Mouse (Mus musculus) hindlimb bud, embryonic 11.5 days (tissue): Measurements from ENCODE around the gene Brf1.

Experiments
- DNase-seq: peaks from one replicate; pipeline ENCODE4 v3.0.0-alpha.2; 2012; ENCODE audit warnings: low read depth, low spot score; ENCODE audit errors: extremely low spot score

Gene Brf1

DNA sequence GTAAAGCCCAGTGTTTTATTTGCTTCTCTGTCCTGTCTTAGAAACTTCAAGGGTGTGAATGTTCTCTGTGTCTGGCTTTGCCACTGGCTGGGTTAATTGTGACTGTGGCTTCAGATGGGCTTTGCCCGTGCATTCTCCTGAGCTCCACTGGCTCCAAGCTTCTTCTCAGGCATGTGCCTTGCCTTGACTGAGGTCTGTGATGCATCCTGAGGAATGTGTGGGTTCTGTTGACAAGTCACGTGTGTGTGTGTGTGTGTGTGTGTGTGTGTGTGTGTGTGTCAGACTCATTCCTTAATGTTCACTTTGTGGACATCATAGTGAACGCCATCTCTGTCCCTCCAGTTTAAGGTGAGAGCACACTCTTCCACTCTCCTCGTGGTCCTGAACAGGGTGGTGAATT lies 18.3 kb upstream of the Brf1 start:
- DNase-seq, result no peak

DNA sequence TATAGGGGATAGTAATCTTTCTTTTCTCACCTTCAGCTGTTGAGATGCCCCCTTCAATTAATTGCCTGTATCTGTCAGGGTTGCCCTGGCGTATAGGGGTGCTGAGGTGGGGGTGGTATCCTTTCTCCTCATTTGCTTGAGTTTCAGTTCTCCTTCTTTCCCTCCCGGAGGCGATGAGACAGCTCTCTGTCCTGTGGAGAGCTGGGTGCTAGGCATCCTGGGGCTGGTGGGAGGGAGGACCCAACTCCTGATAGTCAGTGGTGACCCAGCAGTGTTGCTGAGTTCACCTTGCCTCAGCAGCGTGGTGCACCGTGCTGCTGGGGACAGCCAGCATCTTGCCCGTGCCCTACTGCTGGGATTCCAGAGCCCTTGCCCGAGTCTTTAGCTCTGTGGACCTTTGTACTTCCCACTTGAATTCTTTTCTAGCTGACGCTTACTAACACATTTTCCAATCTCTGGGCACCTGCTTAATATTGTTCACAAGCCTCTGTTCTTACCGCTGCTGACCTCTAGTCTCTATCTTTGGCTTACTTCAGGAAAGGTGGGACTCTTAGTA lies 17.0 kb upstream of the Brf1 start:
- no peak for DNase-seq

DNA sequence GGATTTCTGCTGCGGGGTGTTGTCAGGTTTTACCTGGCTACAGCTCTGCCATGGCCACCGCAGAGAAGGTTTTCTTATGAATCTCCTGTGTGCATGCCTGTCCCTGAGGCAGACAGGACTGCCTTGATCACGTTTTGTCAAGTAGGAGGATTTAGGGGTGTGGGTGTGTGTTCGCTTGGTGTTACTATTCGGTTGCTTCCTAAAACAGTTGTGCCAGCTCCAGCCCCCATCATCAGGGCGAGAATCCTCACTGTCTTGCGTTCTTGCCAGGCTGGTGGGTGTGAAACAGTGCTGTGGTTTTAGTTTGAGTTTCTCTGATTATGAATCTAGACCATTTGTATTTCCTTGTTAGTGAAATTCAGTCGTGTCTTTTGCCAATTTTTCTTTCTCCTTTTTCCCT lies 16.5 kb upstream of the Brf1 start:
- no peak for DNase-seq

DNA sequence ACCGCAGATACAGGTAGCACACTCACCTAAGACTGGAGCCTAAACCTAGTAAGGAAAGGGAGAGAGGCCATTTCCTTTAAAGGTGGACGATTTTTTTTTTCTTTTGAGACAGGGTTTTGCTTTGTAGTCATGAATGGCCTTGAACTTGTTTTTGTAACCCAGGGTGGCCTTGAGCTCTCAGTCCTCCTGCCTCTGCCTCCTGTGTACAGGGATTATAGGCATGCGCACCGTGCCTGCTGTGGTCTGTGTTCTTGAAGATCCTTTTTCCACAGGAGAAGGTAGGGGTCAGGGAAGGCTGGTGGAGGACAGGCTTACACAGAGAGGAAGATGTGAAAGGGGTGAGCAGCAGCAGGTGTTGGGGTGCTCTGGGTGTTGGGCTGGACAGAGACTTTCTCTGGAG lies 15.5 kb upstream of the Brf1 start:
- DNase-seq, result no peak

DNA sequence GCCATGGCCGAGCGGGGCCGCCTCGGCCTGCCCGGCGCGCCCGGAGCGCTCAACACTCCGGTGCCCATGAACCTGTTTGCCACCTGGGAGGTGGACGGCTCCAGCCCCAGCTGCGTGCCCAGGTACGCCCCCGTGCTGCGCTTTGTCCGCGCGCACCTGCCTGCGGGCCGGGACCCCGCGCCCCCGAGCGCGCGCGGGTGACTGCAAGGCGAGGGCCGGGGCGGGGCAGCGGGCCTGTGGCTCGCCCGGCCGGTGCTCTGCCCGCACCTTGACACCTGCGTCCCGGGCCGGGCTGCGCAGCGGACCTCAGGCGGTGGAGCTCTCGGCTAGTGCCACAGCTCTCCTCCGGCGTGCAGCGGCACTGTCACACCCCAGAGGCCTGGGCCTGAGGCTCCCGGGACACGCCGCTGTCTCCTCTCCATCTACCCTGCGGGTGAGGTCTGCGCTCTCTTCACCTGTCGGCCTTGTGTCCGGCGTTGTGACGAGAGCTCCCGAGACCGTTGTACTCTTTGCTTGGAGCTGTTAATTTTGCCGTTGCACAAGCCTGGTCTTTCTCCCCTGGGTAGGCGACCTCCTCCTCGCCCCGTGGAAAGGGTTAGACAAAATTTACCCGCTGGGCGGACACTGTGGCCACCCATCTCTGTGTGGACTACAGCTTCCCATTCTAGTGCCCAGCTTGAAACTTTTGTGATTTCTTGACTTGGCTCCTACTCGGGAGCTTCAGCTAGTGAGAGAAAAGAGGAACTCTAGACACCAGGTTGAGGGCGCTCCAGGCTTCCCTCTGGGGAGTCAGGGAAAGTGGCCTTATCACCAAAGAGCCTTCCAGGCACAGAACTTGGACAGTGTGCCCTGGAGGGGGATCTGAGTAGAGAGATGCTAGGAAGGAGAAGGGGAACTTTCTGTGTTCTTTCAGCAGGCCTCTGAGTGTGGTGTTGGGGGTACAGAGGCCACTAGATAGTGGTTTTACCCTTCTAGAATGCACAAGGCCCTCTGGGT lies 14.4 kb upstream of the Brf1 start:
- DNase-seq, result no peak

DNA sequence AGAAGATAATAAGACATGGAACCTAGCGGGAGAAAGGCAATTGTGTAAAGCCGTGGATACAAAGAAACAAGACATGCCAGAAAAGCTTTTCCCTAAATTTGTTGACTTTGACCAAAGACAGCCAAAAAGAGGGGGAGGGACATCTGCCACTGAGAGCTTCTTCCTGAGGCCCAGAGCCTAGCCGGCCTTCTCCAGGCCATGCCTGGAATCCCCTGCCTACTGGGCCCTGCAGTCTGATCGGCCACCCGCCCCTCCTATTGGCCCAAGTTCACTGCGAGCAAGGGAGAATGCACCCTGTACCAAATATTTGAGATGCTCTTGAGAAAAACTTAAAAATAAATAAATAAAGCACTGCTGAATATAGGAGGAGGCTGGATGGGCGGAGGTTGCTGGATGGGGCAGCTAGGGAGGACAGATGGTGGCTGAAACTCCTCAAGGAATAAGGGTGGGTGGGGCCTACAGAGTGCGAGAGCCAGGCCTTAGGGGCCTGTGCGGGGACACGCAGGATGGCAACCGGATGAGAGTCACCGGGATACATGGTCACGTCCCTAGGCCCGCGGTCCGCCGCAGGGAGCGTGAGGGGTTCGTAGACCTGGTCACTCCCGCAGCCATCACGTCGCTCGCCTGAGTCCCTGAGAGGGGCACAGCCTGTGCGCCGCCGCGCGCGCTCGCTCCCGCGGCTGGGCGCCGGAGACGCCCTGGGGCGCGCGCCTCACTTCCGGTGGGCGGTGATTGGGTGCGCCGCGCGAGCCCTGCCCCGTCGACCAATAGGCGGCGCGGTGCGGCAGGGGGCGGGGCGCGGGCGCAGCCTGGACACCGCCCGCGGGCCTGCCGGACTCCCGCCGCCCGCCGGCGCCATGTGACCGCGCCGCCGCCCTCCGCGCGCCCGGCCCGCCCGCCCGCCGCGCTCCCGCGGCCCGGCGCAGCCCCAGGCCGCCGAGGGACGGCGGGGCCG lies 13.4 kb upstream of the Brf1 start, which contains the start of gene Pacs2:
TSS of gene Pacs2 (plus strand) at position 905 of the 955 bp plus-strand sequence.
- peak; percentile 56 for DNase-seq

DNA sequence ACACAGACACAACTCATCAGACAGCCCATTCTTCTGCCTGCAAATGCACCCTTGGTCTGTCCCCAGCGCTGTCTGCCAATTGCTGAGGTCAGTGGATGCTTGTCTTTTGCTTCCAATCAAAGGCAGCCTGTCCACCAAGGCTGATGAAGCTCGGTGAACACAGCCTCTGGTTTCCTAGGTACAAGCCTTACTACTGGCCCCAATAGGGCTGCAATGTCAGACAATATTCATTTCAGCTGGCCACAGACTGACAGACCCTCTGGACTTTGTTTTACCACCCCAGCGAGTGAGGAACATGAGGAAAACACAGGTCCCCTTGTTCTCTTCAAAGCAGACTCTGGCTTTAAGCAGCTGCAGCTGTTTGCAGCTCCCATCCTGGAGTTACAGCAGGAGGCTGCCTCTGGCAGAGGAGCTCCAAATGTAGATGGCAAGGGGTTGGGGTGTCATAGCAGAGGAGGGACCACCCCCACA lies 12.6 kb upstream of the Brf1 start:
- no peak for DNase-seq

DNA sequence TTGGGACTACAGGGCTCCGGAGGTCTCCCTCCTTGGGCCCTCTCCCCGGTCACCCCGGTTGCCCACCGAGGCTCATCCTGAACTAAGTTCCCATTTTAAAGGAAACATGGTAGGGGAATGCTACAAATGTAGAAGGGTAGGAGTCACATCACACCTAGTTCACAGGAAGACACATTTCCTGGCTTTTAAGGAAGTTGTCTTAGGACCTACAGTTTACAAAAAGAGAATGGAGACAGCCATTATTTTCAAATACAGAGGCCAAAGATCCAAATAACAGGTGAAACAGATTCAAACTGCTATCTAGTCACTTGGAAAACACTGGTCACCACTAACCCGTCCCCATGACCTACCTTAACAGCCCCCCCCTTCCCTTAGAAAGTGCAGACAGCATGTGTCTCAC lies 11.9 kb upstream of the Brf1 start:
- no peak for DNase-seq

DNA sequence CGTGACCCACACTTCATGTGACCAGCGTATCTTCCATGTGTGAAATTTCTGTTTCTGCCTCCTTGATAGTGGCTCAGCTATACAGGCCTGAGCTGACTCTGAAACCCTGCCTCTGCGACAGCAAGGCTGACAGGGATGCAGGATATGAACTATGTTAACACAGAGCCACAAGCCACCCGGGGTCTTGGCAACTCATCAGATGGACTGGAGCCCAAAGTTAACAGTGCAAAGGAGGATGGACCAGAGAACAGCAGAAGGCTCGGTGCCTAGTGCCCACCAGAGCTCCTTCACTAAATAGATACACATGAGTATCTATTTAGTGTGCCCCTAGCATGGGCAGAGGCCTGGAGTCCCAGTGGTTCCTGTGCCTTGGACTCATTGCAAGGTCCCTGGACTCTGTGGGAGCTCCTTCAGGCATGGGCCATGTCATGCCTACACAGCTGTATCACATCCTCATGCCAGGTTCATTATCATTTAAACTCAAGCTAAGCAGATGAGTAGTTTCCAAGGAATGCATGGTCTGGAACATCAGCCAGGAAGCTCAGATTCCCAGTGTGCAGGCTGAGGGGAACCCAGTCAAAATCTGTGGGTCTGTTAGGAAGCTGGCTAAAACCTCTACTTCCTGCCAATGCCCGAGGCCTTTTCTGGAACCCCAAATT lies 11.3 kb upstream of the Brf1 start:
- DNase-seq, result no peak

DNA sequence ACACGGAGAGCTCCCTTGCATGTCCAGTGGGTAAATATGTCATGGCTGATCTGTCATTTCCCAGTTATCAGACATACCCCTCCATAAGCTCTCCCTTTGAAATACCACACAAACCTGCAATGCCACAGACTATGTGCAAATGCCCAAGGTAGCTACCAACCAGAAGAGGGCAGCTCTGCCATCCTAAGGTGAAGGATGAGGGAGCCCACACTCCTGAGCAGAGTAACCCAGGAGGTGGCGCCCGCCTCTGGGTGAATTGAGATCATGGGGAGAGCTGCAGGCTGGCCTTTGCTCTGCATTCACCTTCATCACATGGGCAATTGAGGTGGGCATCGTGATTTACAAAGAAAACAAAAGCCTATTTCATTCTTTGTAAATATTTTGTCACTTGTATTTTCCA lies 4.5 kb upstream of the Brf1 start:
- no peak for DNase-seq

DNA sequence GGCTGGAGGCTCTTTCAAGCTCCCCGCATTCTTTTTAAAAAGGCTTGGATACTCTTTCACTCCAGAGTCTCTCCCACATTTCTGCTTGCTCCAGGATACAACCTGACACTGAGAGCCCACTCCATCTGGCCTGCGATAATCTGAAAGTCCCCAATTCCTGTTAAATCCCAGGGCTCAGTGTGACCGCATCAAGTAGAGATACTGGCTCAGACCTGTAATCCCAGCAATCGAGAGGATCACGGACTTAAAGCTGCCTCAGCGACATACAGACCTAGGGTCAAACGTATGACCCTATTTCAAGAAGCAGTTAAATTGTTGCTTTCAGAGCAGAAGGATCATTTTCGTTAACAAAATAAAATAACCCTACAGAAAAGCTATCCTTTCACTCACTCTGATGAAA lies 3.5 kb upstream of the Brf1 start:
- DNase-seq, result no peak

DNA sequence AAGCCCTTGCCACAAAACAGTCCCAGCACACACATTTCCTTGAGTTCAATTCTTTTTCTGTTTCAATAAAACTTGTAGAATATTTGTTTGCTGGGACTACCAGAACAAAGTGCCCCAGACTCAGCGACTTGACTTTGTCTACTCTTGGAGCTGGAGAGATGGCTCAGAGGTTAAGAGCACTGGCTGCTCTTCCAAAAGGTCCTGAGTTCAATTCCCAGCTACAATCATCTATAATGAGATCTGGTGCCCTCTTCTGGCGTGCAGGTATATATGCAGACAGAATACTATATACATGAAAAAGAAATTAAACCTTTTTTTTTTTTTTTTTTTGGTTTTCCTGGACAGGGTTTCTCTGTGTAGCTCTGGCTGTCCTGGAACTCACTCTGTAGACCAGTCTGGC lies 2.2 kb upstream of the Brf1 start:
- no peak for DNase-seq

DNA sequence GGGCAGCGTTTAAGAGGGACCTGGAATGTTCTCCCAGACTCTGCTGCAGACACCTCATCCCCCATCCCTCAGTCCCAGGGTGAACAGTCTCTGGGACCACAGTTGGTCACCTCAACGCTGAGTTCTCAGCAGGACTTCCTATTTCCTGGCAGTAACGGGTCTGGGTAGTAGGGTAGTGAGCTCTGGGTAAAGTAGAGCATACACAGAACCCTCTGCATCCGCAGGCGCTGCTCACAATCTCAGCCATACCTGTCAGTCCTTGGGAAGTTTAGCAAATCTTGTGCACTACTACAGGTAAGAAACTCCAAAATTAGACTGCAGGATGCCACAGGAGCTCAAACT lies 600 bp upstream of the Brf1 start:
- DNase-seq, result no peak

DNA sequence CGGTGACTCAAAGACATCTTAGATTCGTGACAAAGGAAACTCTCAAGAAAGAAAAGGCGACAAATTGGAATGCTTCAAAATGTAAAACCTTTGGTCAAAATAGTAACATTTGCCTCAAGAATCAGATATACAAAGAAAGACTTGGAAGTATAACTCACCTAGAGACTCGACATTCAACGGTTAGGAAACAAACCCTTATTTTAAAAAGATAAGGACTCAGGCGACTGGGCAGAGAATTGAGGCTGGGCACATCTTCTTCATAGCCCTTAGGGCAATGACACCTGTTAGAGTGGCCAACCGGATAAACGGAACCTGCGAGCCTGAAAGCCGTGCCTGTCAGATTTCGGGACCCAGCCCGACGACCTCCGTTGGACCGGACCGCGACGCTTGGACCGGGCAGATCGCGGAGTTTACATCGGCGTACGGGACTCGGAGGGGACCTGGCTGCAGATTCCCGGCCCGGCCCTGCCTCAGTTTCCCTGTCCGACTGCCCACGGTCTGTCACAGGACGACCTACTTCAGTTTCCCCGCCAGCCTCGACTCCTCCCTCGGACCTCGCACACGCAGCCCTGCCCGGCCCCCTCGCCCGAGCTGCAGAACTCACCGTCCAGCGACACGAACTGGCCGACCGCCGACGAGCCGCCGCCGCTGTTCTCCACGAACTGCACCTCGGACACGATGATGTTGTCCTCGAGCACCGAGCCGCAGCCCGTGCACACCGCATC lies 773 bp downstream of the Brf1 start:
- DNase-seq, result no peak

DNA sequence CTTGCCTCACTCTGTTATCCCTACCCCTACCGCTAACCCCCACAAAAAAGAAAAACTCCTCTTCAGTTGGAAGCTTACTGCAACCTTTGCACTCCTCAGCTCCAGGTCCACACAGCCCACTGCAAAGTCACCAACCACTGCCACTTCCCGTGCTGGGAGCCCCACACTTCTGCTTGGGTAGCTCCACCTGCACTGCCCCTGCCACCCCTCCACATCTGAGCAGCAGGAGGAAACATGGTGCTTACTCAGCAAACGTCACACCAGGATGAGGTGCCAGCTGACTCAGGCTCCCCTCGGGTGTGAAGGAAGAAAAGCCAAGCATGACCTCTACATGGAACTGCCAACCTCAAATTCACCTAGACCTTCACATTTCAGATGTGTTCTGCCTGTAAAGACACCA lies 6.4 kb downstream of the Brf1 start:
- DNase-seq, result no peak

DNA sequence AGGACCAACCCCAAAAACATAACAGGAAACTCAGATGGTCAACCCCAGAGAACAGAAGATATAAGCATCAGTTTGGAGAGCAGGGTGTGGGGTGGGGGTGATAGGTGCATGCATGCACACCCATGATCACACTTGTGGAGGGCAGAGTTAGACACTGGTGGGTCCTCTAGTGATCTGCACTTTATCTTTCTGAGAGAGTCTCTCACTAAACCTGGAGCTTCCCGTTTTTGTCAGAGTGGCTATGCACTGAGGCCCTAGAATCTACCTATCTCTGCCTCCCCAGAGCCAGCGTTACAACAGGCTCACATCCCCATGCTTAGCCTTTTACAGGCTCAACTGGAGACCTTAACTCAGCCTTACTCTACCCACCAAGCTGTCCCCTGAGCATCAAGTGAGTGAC lies 9.1 kb downstream of the Brf1 start:
- DNase-seq, result no peak

DNA sequence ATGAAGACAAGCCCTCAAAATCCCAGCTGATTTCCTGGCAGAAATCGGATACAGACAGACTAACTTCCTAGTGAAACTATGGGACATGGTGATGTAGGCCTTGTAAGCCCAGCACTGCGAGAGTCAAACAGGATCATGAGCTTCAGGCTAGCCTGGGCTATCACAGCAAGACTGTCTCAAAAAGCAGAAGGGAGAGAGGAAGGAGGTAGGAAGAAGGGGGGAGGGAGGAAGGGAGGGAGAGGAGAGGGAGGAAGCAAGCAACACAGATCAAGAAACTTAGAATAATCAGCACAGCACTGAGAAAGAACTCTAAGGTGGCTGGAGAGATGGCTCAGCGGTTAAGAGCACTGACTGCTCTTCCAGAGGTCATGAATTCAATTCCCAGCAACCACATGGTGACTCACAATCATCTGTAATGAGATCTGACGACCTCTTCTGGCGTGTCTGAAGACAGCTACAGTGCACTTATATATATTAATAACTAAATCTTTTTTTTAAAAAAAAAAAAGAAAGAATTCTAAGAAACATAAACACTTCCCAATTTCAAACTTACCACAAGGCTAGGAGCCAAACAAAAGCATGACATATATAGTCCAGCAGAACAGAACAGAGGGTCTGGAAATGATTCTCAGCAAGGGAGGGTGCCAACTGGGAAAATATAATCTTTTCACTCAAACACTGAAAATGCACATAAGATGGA lies 9.6 kb downstream of the Brf1 start:
- no peak for DNase-seq

DNA sequence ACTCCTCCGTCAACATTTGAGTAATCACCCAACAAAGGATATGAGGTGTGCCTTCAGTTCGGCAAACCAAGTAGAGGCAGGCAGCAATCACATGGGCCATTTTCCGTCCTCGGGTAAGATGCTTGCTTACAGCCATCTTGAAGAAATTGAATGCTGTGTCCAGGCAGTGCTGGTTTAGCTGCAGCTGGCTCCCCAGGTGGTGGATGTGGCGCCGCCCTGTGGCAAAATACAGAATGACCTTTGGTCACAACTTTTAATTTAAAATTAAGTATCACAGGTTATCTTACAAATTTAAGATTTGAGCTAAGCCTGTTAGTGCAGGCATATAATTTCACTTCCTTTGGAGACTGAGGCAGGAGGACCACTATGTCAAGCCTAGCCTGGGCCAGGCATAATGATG lies 12.6 kb downstream of the Brf1 start:
- no peak for DNase-seq

DNA sequence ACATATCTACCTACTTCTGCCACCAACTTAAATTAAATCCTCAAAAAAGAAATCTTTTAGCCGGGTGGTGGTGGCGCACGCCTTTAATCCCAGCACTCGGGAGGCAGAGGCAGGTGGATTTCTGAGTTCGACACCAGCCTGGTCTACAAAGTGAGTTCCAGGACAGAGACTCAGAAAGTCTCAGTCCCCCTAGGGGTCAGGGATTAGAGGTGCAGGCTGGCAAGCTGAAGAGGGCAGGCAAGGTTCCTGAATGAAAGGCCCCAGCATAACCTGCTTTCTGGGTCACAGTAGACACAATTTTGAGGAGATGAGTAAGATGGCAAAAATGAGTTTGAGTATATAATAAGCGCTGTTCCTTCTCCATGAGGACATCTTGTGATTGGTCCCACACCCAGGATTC lies 15.2 kb downstream of the Brf1 start:
- DNase-seq, result no peak

DNA sequence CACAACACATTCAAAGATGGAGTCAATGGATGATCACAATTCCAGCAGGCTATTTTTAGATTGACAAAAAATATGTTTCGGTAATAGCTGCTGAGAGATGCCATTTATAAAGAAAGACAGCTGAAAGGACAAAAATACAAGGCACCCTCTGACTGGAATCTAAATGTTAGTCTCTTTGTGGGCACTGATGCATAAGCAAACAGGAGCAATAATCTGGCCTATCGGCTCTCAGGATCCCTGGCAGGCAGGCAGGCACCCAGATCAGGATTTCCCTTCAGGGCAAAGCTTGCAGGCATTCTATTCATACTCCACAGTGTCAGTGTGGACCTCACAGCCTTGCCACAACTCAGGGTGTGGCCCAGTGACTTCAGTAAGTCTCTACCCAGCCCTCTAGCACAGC lies 18.5 kb downstream of the Brf1 start:
- no peak for DNase-seq
